ENCODE assay signal across 8 mouse cellular contexts in genomic region chr6:99519806-99520675, GRCm38 (mm10). TPM values are rescaled to one million over a fixed set of nuclear protein-coding genes. Genes with fewer than 3 reads are reported as not detected.
DNase-seq lines count a peak whose midpoint lies in the region; ATAC-seq and TF ChIP-seq lines count a peak whose summit lies in the region.

No protein-coding gene starts in this region.

- no peaks in the 10 kb centered on the region for H3K4me1 ChIP-seq in liver, embryonic 14.5 days (replicated peaks; ENCODE audit: control insufficient read depth in 2 of 2, insufficient read depth in 2 of 2, low read length in 1 of 2)
- H3K4me1 ChIP-seq in neural tube, embryonic 15.5 days, result peaks cover 31% of the 10 kb centered on the region

- TF ChIP-seq CTCF in liver, embryonic 14.5 days (IDR thresholded peaks at IDR 0.05; ENCODE audit: low read depth), result no peak

- H3K9ac ChIP-seq in liver, embryonic 14.5 days (replicated peaks), result peak overlapping the region; percentile 28; the same call in 1 of the 2 replicates
- peak overlapping the region; percentile 88 for H3K9ac ChIP-seq in neural tube, embryonic 15.5 days (replicated peaks)

- H3K27me3 ChIP-seq in liver, embryonic 14.5 days (ENCODE audit: control insufficient read depth, insufficient read depth, low read length), result peaks cover 20% of the 10 kb centered on the region
- H3K27me3 ChIP-seq in neural tube, embryonic 15.5 days (replicated peaks), result 0 out of 2 replicates have a peak, but pooled peaks cover 4% of the 10 kb centered on the region

- TF ChIP-seq EP300 in liver, embryonic 14.5 days (IDR thresholded peaks at IDR 0.05; ENCODE audit: low read depth), result no peak

- H3K27ac ChIP-seq in liver, embryonic 14.5 days, result no peak overlapping the region
- peak overlapping the region; percentile 100 for H3K27ac ChIP-seq in neural tube, embryonic 15.5 days (replicated peaks)

- 10% methylated on average over 38 of the region's 38 CpGs for WGBS in liver, embryonic 14.5 days (ENCODE audit: insufficient replicate concordance)
- 3% methylated on average over 37 of the region's 38 CpGs for WGBS in neural tube, embryonic 15.5 days

- no peaks in the 10 kb centered on the region for H3K9me3 ChIP-seq in liver, embryonic 14.5 days (ENCODE audit: control insufficient read depth, low read length)
- no peaks in the 10 kb centered on the region for H3K9me3 ChIP-seq in neural tube, embryonic 15.5 days (replicated peaks)

- peak overlapping the region; percentile 61 to 79 for H3K4me3 ChIP-seq in liver, embryonic 14.5 days (ENCODE audit: insufficient read depth in 1 of 2, low read depth in 2 of 2, low read length in 2 of 2)
- H3K4me3 ChIP-seq in neural tube, embryonic 15.5 days (replicated peaks), result peak overlapping the region; percentile 76

- intact Hi-C loops in gastrocnemius, postnatal 14 days (cut with DNase I; ENCODE audit: low total_unique reads), result no loop called here

- peak; percentile 16 to 20 for DNase-seq in layer of hippocampus, postnatal 14 days (ENCODE audit: low spot score in 2 of 2)
- DNase-seq in layer of hippocampus, adult 9-10 months (ENCODE audit: low spot score), result no peak
- DNase-seq in cerebellum, adult 9-11 months, result peak; percentile 30
- peak; percentile 38 for DNase-seq in gastrocnemius, postnatal 14 days
- peak; percentile 29 for DNase-seq in induced T-regulatory cell, adult 2 months (ENCODE audit: low read depth)
- DNase-seq in liver, embryonic 14.5 days (ENCODE audit: low read depth in 3 of 3, low spot score in 3 of 3), result no peak
- peak; percentile 47 for DNase-seq in thymus, postnatal 25 days

- H3K36me3 ChIP-seq in liver, embryonic 14.5 days (replicated peaks; ENCODE audit: control insufficient read depth, insufficient read depth, low read depth), result no peaks in the 10 kb centered on the region
- no peaks in the 10 kb centered on the region for H3K36me3 ChIP-seq in neural tube, embryonic 15.5 days

- ATAC-seq in liver, embryonic 14.5 days (ENCODE audit: insufficient read depth), result no peak
- no peak for ATAC-seq in neural tube, embryonic 15.5 days (ENCODE audit: low FRiP score)

- peak overlapping the region; percentile 87 for H3K4me2 ChIP-seq in liver, embryonic 14.5 days (ENCODE audit: low read depth)
- peak overlapping the region; percentile 98 for H3K4me2 ChIP-seq in neural tube, embryonic 15.5 days

RNA-seq across cellular contexts. Expression of gene Foxp1, which starts 2.5 kb away (rescaled TPM):
- 10 to 100 TPM; 95.0 to 96.7 TPM for total RNA-seq in layer of hippocampus, postnatal 14 days (2021)
- 10 to 100 TPM; 18.0 to 20.7 TPM for total RNA-seq in gastrocnemius, postnatal 14 days (2021)
- polyA plus RNA-seq in liver, embryonic 14.5 days (2012; rRNA removed), result 6.5 and 7.9 TPM in 2 replicates
- 10.6 and 11.9 TPM in 2 replicates for polyA plus RNA-seq in liver, embryonic 14.5 days (2014; fragmentation: Nextera tagmentation; extraction: Ambion mirVana)
- polyA plus RNA-seq in neural tube, embryonic 15.5 days (2015; fragmentation: Nextera tagmentation; extraction: Ambion mirVana), result 51.0 and 63.9 TPM in 2 replicates

Comparison
In these comparisons a context has a peak if more than half of its experiments do, and no peak if none do; other contexts are left out.
1. DNase-seq: peak in layer of hippocampus, postnatal 14 days (2 of 2), cerebellum, adult 9-11 months (single experiment), gastrocnemius, postnatal 14 days (single experiment), induced T-regulatory cell, adult 2 months (single experiment) and thymus, postnatal 25 days (single experiment); none in layer of hippocampus, adult 9-10 months (single experiment) and liver, embryonic 14.5 days (0 of 3).
2. RNA of gene Foxp1, which starts 2.5 kb away (total RNA-seq): 95.0 to 96.7 TPM in layer of hippocampus, postnatal 14 days; 18.0 to 20.7 TPM in gastrocnemius, postnatal 14 days; every median in the first group is over 4 times any median in the second.